ENCODE assay signal across 8 mouse cellular contexts in genomic region chr1:21078481-21079214, GRCm38 (mm10). TPM values are rescaled to one million over a fixed set of nuclear protein-coding genes. Genes with fewer than 3 reads are reported as not detected.
DNase-seq lines count a peak whose midpoint lies in the region; ATAC-seq lines count a peak whose summit lies in the region.

No protein-coding gene starts in this region.

- peak overlapping the region; percentile 57 for H3K4me3 ChIP-seq in kidney, embryonic 15.5 days (replicated peaks)
- peak overlapping the region; percentile 76 for H3K4me3 ChIP-seq in forebrain, embryonic 10.5 days
- peak overlapping the region; percentile 58 for H3K4me3 ChIP-seq in intestine, embryonic 14.5 days (ENCODE audit: low read depth, low read length)

- intact Hi-C loops in left cerebral cortex, postnatal 4 days (cut with DNase I): no loop called here

- no peaks in the 10 kb centered on the region for H3K36me3 ChIP-seq in kidney, embryonic 15.5 days
- H3K36me3 ChIP-seq in forebrain, embryonic 10.5 days (replicated peaks): no peaks in the 10 kb centered on the region
- no peaks in the 10 kb centered on the region for H3K36me3 ChIP-seq in intestine, embryonic 14.5 days (ENCODE audit: control insufficient read depth, insufficient read depth, low read length)

- no peaks in the 10 kb centered on the region for H3K9me3 ChIP-seq in kidney, embryonic 15.5 days (replicated peaks)
- H3K9me3 ChIP-seq in forebrain, embryonic 10.5 days: no peaks in the 10 kb centered on the region
- H3K9me3 ChIP-seq in intestine, embryonic 14.5 days (ENCODE audit: control insufficient read depth, low read length): no peaks in the 10 kb centered on the region

- peak overlapping the region; percentile 65 for H3K4me2 ChIP-seq in kidney, embryonic 15.5 days
- peak overlapping the region; percentile 66 for H3K4me2 ChIP-seq in intestine, embryonic 14.5 days (ENCODE audit: low read length)

- H3K4me1 ChIP-seq in kidney, embryonic 15.5 days: peaks cover 49% of the 10 kb centered on the region
- peaks cover 61% of the 10 kb centered on the region for H3K4me1 ChIP-seq in forebrain, embryonic 10.5 days
- peaks cover 44% of the 10 kb centered on the region for H3K4me1 ChIP-seq in intestine, embryonic 14.5 days (replicated peaks; ENCODE audit: control insufficient read depth, insufficient read depth, low read length)

- 1% methylated on average over 36 of the region's 36 CpGs for WGBS in kidney, embryonic 15.5 days
- WGBS in forebrain, embryonic 10.5 days: 2% methylated on average over 36 of the region's 36 CpGs
- under 1% methylated on average over 34 of the region's 36 CpGs for WGBS in intestine, embryonic 14.5 days

- ATAC-seq in kidney, embryonic 15.5 days (replicated peaks; ENCODE audit: low FRiP score): peak; percentile 67
- ATAC-seq in intestine, embryonic 14.5 days (replicated peaks; ENCODE audit: low FRiP score, low TSS enrichment, low read depth): peak; percentile 61
- peak; percentile 24 for ATAC-seq in megakaryocyte-erythroid progenitor cell, adult 5-6 weeks (replicated peaks; ENCODE audit: low FRiP score, low TSS enrichment, poor library complexity, severe bottlenecking)

- peak overlapping the region; percentile 66 for H3K27ac ChIP-seq in kidney, embryonic 15.5 days
- peak overlapping the region; percentile 95 for H3K27ac ChIP-seq in forebrain, embryonic 10.5 days
- peak overlapping the region; percentile 29 for H3K27ac ChIP-seq in intestine, embryonic 14.5 days (ENCODE audit: low read depth)

- no peak for DNase-seq in kidney, postnatal 4 days
- DNase-seq in NIH3T3 (ENCODE audit: low read depth): peak; percentile 67
- no peak for DNase-seq in forebrain, embryonic 10.5 days (ENCODE audit: extremely low spot score, low spot score)
- DNase-seq in intestine, embryonic 14.5 days (ENCODE audit: low spot score): no peak
- no peak for DNase-seq in left cerebral cortex, postnatal 4 days
- DNase-seq in urinary bladder, adult 2 months (ENCODE audit: low spot score): no peak

- H3K27me3 ChIP-seq in kidney, embryonic 15.5 days: no peaks in the 10 kb centered on the region
- no peaks in the 10 kb centered on the region for H3K27me3 ChIP-seq in forebrain, embryonic 10.5 days (ENCODE audit: poor library complexity, severe bottlenecking)
- H3K27me3 ChIP-seq in intestine, embryonic 14.5 days (replicated peaks; ENCODE audit: control insufficient read depth, insufficient read depth, low read length): no peaks in the 10 kb centered on the region

- peak overlapping the region; percentile 59 for H3K9ac ChIP-seq in kidney, embryonic 15.5 days
- H3K9ac ChIP-seq in intestine, embryonic 14.5 days (ENCODE audit: low read length): peak overlapping the region; percentile 68

RNA-seq across cellular contexts. Expression of gene Tram2, which starts 0.4 kb away (rescaled TPM):
- polyA plus RNA-seq in kidney, embryonic 15.5 days (2015; fragmentation: Nextera tagmentation; extraction: Ambion mirVana): 8.6 and 9.4 TPM in 2 replicates
- 5.6 and 6.5 TPM in 2 replicates for polyA plus RNA-seq in forebrain, embryonic 10.5 days (2016; fragmentation: Nextera tagmentation; extraction: Ambion mirVana)
- 10.4 and 11.6 TPM in 2 replicates for polyA plus RNA-seq in intestine, embryonic 14.5 days (2014; fragmentation: Nextera tagmentation; extraction: Ambion mirVana)
- total RNA-seq in megakaryocyte-erythroid progenitor cell, adult 5-6 weeks (2014; fragmentation: Nextera tagmentation): 1.8 and 2.9 TPM in 2 replicates
- 0.19 and 1.1 TPM in 2 replicates for total RNA-seq in megakaryocyte-erythroid progenitor cell, adult 5-6 weeks (2017)
- 1 to 10 TPM; 4.2 to 4.9 TPM for total RNA-seq in left cerebral cortex, postnatal 4 days (2021)
- polyA plus RNA-seq in urinary bladder, adult 2 months (2012; rRNA removed): 9.6 and 9.9 TPM in 2 replicates

Comparison
In these comparisons a context has a peak if more than half of its experiments do, and no peak if none do; other contexts are left out.
1. H3K27ac ChIP-seq: peak in every context shown above with its lines; median percentile 95 in forebrain, embryonic 10.5 days; 66 in kidney, embryonic 15.5 days; 29 in intestine, embryonic 14.5 days.